Mouse (Mus musculus) bone marrow, adult 2 months (tissue): ENCODE data around the gene Otud7b.

ENCODE experiments used
- CTCF ChIP-seq: fragments of 200-500 bp; IDR thresholded peaks from 2 replicates; pipeline ENCODE4 v1.5.1; 2011; ENCODE audit warnings: low read length, control low read depth; ENCODE audit not compliant: control insufficient read depth, insufficient read depth
- POLR2A ChIP-seq: fragments of 200-500 bp; IDR thresholded peaks from 2 replicates; pipeline ENCODE4 v1.6.1; 2011; ENCODE audit warnings: low read depth, mild to moderate bottlenecking, control low read depth, low read length, borderline replicate concordance; ENCODE audit not compliant: control insufficient read depth

DNA sequence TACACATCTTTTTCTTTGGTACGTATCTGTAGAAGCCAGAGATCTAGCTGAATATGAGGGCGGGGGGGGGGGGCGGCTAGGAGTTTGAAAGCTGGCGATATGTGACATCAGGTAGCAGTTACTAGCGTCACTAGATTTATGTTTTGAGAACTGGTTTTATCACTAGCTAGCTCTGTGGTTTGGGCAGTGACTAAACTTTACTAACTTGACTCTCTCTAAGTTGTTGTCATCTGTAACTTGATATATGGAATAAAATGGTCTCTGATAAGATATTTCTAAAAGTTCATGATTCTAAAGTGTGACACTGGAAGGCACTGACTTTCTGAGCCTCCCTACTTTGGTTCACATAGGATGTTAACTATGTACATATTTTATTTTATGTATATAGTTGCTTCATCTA is 19.9 kb downstream of the Otud7b start:
- no peak for TF ChIP-seq POLR2A
- no peak for TF ChIP-seq CTCF
